Mouse (Mus musculus): ENCODE data around the gene Car1.

DNA sequence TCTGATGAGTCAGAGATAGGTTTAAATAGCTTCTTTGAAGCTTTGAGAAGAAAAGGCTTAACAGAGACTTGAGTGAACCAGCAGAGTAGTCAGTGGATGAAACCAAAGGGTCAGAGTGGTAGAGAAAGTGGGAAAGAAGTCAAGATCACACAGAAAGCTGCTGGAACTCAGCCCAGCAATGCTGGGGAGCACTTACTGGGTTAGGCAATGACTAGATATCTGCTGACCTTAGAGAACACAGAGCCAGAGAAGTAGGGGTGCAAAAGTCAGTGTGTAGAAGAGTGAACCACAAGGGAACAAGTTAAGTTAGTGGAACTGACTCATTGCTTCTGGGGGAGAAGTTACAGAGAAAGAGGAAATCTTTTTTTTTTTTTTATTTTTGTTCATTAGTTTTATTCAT lies 24.6 kb upstream of the Car1 start:
- TF ChIP-seq CTCF (IDR thresholded peaks at IDR 0.05; ENCODE audit: extremely low read depth, insufficient read depth, insufficient read length, insufficient replicate concordance) (no peak), POLR2A (IDR thresholded peaks at IDR 0.05; ENCODE audit: low read depth, low read length) (no peak)

All from spleen, adult 2 months (tissue).